Mouse (Mus musculus): ENCODE measurements around the gene Vcp. TPM values are rescaled to one million over a fixed set of nuclear protein-coding genes. Genes with fewer than 3 reads are reported as not detected.

The Vcp gene
- polyA plus RNA-seq, 1 experiment, result 130 TPM

GRCm38 (mm10) chr4:43040881-43041547 is 40.7 kb upstream of the Vcp start:
- H3K27me3 ChIP-seq (replicated peaks; ENCODE audit: control insufficient read depth, insufficient read depth, low read length), result no peaks in the 10 kb centered on the region
- WGBS, result 71% methylated on average over 9 of the region's 9 CpGs
- H3K27ac ChIP-seq (ENCODE audit: insufficient read depth, low read depth, low read length), result no peak overlapping the region
- peaks cover 15% of the 10 kb centered on the region for H3K4me1 ChIP-seq (ENCODE audit: control insufficient read depth, insufficient read depth, low read length)
- DNase-seq, result no peak
- H3K36me3 ChIP-seq (ENCODE audit: control insufficient read depth, insufficient read depth, low read length), result no peaks in the 10 kb centered on the region
- no peak for TF ChIP-seq POLR2A (IDR thresholded peaks at IDR 0.05; ENCODE audit: low read depth, low read length)
- TF ChIP-seq CTCF (conservative IDR thresholded peaks at IDR 0.05; ENCODE audit: insufficient read depth, insufficient read length, low read depth, low read length), result no peak
- H3K4me3 ChIP-seq (ENCODE audit: insufficient read depth, low read depth, low read length), result no peak overlapping the region

- no peaks in the 10 kb centered on the region for H3K27me3 ChIP-seq (replicated peaks; ENCODE audit: control insufficient read depth, insufficient read depth, low read length)
- H3K36me3 ChIP-seq (ENCODE audit: control insufficient read depth, insufficient read depth, low read length), result no peaks in the 10 kb centered on the region
- TF ChIP-seq CTCF (conservative IDR thresholded peaks at IDR 0.05; ENCODE audit: insufficient read depth, insufficient read length, low read depth, low read length) (no peak), POLR2A (IDR thresholded peaks at IDR 0.05; ENCODE audit: low read depth, low read length) (peak; percentile 30)
- WGBS, result under 1% methylated on average over 25 of the region's 25 CpGs
- peak; percentile 99 for DNase-seq
- peak overlapping the region; percentile 17 for H3K27ac ChIP-seq (ENCODE audit: insufficient read depth, low read depth, low read length)
- peaks cover 15% of the 10 kb centered on the region for H3K4me1 ChIP-seq (ENCODE audit: control insufficient read depth, insufficient read depth, low read length)
- peak overlapping the region; percentile 68 for H3K4me3 ChIP-seq (ENCODE audit: insufficient read depth, low read depth, low read length)
Measured at GRCm38 (mm10) chr4:43040114-43040572, 39.8 kb upstream of the Vcp start.

DNA sequence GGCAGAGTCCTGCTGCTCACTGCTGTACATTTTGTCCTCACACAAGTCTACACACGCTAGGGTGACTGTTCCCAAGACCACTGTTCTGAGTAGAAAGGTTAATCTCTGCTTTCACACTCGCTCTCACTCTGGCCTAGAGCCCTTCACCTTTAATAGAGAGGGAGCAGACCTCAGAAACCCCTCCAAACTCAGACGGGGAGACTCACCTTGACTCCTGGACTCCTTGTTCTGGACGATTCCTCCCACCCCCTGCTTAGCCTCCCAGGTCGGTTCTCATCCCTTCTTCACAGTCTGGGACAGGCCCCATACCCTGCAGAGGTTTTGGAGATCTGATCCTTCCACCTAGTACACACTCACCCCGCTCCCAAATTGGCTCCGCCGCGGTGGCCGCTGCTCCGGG is 39.3 kb upstream of the Vcp start:
- peak overlapping the region; percentile 17 for H3K27ac ChIP-seq (ENCODE audit: insufficient read depth, low read depth, low read length)
- H3K36me3 ChIP-seq (ENCODE audit: control insufficient read depth, insufficient read depth, low read length), result no peaks in the 10 kb centered on the region
- 2% methylated on average over 11 of the region's 11 CpGs for WGBS
- H3K27me3 ChIP-seq (replicated peaks; ENCODE audit: control insufficient read depth, insufficient read depth, low read length), result no peaks in the 10 kb centered on the region
- H3K4me3 ChIP-seq (ENCODE audit: insufficient read depth, low read depth, low read length), result peak overlapping the region; percentile 68
- TF ChIP-seq CTCF (conservative IDR thresholded peaks at IDR 0.05; ENCODE audit: insufficient read depth, insufficient read length, low read depth, low read length) (no peak), POLR2A (IDR thresholded peaks at IDR 0.05; ENCODE audit: low read depth, low read length) (no peak)
- no peak for DNase-seq
- peaks cover 11% of the 10 kb centered on the region; the same call in 1 of the 2 replicates for H3K4me1 ChIP-seq (ENCODE audit: control insufficient read depth, insufficient read depth, low read length)

DNA sequence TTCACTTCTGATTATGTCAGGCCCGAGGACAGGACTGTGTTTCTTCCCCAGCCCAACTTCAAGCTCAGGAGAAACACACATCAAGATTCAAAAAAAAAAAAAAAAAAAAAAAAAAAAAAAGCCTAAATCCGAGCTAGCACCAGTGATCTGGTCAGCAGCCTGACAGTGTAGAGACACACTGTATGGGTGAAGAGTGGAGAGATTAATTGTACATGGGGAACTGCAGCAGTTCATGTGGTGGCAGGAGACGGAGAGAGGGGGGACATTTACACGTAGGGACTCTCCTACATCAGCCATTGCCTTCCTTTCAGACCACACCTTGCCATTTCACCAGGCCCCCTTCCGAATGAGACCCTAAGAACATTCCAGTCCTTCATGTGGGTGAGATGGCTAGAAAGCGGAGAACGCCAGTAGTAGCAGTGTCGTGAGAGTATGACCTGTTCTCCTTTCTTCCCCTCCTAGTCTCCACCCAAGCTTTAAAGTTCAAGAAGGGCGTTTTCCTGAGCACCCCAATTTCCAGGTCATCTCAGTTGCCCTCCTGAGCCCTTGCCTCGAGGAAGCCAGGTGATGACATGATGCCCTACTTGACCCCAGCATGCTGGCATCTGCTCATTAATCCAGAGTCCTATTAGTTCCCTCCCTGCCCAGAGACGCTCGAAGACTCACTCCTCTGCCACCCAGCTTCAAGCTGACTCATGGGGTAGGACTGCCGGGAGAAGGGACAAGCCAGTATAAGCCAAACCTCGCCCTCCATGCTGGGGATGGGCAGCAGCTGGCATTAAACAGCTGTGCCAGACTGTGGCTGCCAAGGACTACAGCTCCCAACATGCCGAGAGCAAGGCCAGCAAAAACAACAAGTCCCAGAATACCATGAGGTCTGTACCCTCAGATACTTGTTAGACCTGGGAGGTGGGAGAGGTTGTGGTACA is 38.5 kb upstream of the Vcp start:
- WGBS, result 39% methylated on average over 15 of the region's 15 CpGs
- TF ChIP-seq POLR2A (IDR thresholded peaks at IDR 0.05; ENCODE audit: low read depth, low read length) (no peak), CTCF (conservative IDR thresholded peaks at IDR 0.05; ENCODE audit: insufficient read depth, insufficient read length, low read depth, low read length) (no peak)
- peaks cover 11% of the 10 kb centered on the region; the same call in 1 of the 2 replicates for H3K4me1 ChIP-seq (ENCODE audit: control insufficient read depth, insufficient read depth, low read length)
- no peaks in the 10 kb centered on the region for H3K27me3 ChIP-seq (replicated peaks; ENCODE audit: control insufficient read depth, insufficient read depth, low read length)
- H3K27ac ChIP-seq (ENCODE audit: insufficient read depth, low read depth, low read length), result no peak overlapping the region; the same call in 1 of the 2 replicates
- peak overlapping the region; percentile 68 for H3K4me3 ChIP-seq (ENCODE audit: insufficient read depth, low read depth, low read length)
- no peaks in the 10 kb centered on the region for H3K36me3 ChIP-seq (ENCODE audit: control insufficient read depth, insufficient read depth, low read length)
- peak; percentile 51 for DNase-seq

DNA sequence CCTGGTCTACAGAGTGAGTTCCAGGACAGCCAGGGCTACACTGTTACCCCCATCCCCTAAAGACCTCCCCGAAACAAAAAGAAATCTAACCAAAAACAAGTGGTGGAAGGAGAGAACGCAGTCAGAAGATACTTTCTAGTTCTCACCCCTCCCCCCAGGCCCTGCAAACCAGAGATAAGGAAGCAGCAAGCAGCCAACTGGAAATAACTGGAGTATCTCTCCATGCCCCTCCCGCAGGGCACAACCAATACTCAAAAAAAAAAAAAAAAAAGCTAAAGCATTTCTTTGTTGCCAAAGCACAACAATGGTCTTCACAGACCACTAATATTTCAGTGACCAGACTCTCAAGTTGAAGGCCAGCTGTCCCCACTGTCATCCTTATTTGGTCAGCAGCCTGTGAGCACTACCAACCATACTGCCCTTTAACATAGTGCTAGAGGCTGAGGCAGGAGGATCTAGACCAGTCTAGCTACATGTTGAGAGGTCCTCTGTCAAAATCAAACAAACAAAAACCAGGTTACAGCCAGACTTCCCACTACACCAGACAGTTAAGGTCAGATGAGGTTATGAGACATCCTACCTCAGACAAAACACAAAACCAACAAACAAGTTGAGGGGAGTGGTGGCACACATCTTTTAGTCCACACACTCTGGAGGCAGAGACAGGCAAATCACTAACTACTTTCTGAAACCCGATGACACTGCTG is 37.7 kb upstream of the Vcp start:
- Histone ChIP-seq H3K36me3 (ENCODE audit: control insufficient read depth, insufficient read depth, low read length) (no peaks in the 10 kb centered on the region), H3K27ac (ENCODE audit: insufficient read depth, low read depth, low read length) (no peak overlapping the region), H3K27me3 (replicated peaks; ENCODE audit: control insufficient read depth, insufficient read depth, low read length) (no peaks in the 10 kb centered on the region), H3K4me3 (ENCODE audit: insufficient read depth, low read depth, low read length) (no peak overlapping the region), H3K4me1 (ENCODE audit: control insufficient read depth, insufficient read depth, low read length) (peaks cover 11% of the 10 kb centered on the region; the same call in 1 of the 2 replicates)
- 60% methylated on average over 4 of the region's 4 CpGs for WGBS
- TF ChIP-seq CTCF (conservative IDR thresholded peaks at IDR 0.05; ENCODE audit: insufficient read depth, insufficient read length, low read depth, low read length) (no peak), POLR2A (IDR thresholded peaks at IDR 0.05; ENCODE audit: low read depth, low read length) (no peak)
- no peak for DNase-seq

- peaks cover 15% of the 10 kb centered on the region; the same call in 1 of the 2 replicates for H3K4me1 ChIP-seq (ENCODE audit: control insufficient read depth, insufficient read depth, low read length)
- H3K27me3 ChIP-seq (replicated peaks; ENCODE audit: control insufficient read depth, insufficient read depth, low read length), result no peaks in the 10 kb centered on the region
- DNase-seq, result no peak
- no peak overlapping the region for H3K4me3 ChIP-seq (ENCODE audit: insufficient read depth, low read depth, low read length)
- H3K27ac ChIP-seq (ENCODE audit: insufficient read depth, low read depth, low read length), result no peak overlapping the region
- no peak for TF ChIP-seq CTCF (conservative IDR thresholded peaks at IDR 0.05; ENCODE audit: insufficient read depth, insufficient read length, low read depth, low read length)
- TF ChIP-seq POLR2A (IDR thresholded peaks at IDR 0.05; ENCODE audit: low read depth, low read length), result no peak
- H3K36me3 ChIP-seq (ENCODE audit: control insufficient read depth, insufficient read depth, low read length), result no peaks in the 10 kb centered on the region
- WGBS, result 90% methylated on average over 10 of the region's 10 CpGs
Measured at GRCm38 (mm10) chr4:43036356-43036755, 36.0 kb upstream of the Vcp start.
